Mouse (Mus musculus): ENCODE data around the gene Mtif2.
"Not testable (repeated sequence)": the region's sequence is repeated elsewhere in the genome, so short reads cannot be mapped to it uniquely, and the experiment has no call there.

The Mtif2 gene

DNA sequence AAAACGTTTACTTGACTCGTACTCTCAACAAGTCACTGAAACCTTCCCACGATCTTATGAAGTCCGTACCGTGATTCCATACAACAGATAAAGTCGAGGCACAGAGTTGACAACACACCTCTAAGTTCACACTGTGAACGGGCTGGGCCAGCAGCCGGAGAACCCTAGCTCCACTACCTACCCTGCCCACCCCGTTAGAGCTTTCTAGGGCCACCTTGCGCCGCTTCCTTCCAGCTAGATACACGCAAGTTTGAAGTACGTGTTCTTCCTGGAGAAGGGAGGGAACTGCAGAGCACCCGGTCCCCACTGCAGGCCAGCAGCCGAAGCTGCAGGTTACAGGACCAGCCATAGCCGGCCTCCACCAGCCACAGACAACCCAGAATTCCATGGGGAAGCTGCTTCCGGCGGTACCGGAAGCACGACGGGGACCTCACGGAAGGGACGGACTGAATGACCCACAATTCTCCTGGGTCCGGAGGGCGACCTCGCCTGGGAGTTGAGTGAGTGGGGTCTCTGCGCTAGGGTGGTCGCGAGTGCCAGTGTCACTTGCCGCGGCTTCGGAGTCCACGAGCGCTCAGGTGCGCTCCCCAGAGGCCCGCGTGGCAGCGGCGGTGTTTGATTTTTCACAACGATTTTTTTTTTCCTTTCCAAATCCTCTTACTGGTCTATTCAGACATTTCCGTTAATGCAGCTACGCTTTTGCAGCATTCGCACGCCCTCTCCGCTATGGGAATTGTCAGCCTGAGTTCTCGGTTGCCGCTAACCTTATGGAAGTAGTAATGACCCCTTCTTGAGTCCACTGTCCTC, at the start of gene Mtif2:
TSS of gene Mtif2 (plus strand) at position 421 of the 807 bp plus-strand sequence.
- DNase-seq (ENCODE audit: low read depth), result peak; percentile 68

DNA sequence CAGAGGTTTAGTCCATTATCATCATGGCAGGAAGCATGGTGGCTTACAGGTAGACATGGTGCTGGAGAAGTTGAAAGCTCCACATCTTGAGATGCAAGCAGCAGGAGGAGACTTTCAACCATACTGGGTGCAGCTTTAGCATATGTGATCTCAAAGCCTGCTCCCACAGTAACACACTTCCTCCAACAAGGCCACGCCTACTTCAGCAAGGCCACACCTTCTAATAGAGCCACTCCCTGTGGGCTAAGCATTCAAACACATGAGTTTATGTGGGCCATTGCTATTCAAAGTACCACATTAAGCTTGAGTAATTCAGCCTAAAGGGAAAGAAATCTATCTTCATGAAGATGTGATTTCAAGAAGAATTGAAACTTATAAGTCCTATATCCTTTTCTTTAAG, 33.1 kb upstream of the Mtif2 start:
- DNase-seq (ENCODE audit: low read depth), result no peak

DNA sequence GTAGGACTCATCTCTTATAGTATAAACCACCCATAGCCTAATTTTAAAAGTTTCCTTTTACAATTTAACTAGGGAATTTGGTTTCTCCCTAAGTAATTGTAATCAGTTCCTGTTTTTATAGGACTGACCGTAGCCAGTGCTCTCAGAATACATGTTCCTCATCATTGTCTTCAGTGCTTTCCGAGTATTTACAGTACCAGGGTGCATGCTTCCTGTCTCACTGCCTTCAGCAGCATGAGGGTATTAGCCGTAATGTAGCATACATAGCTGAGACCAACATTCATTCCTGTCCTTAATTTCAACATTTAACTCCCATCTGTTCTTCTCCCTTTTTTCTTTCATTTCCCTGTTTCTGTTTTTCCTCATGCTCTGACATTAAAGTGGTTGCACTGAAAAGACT, 29.2 kb upstream of the Mtif2 start:
- no peak for DNase-seq (ENCODE audit: low read depth)

DNA sequence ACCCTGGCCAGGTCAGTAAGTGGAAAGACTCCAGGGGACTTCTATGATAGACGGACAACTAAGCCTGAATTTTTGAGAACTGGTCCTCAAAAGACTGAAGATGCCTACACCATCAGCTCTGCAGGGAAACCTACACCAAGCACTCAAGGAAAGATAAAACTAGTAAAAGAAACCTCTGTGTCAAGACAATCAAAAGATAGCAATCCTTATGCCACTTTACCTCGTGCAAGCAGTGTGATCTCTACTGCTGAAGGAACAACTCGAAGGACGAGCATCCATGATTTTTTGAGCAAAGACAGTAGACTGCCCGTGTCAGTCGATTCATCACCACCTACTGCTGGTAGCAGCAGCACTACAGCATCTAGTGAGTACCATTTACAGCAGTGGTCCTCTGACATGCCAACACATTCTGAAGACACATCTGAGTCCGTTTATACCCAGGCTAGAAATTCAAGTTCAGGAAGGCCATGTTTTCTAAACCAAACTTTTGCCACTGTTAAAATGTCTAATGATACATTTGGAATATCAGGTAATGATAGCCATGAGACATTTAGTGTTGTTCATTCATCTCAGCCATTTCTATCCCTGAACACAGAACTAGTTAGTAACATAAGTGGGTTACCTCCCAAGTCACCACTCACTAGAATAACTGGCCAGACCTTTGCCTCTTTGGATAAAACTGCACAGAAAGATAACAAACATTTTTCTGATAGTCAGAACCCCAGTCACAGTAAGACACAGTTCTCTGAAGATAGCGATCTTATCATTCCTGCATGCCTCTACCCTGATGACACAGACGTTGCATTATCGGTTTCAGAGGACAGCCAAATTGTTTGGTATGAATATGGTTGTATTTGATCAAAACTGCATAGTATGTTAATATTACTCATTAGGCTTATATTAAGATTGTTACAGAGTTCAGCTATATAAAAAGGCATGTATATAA, 22.0 kb upstream of the Mtif2 start:
- DNase-seq (ENCODE audit: low read depth), result no peak

DNA sequence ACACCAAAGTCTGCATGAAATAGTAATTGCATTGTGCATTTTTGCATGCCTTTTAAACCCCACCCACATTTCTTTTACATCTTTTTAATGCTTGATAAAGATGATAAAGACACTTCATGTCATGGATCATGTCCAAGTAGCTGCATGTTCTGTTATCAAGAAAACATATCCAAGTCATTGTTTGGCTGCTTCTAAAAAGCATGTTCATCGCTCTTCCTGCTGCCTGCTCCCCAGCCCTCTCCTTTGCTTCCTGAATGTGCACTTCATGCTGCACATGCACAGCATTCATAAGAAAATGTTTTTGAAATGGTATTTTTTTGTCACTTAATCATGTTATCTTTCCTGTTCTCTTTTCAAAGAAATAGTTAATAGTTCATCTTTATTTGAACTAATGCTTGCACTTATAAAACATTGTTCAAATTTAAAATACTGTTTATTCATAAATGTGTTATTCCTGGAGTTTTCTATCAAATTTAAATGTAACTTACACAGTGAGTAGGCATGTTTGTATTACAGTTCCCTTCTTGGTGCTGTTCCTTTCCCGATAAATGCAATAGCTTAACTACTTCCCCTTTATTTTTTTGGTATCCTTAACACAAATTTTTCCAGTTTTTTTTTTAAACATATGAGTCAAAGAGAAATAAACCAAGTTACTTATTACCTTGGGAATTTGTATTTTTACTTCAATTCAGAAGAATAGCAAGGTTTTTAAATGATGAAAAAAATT, 21.1 kb upstream of the Mtif2 start:
- DNase-seq (ENCODE audit: low read depth), result no peak

DNA sequence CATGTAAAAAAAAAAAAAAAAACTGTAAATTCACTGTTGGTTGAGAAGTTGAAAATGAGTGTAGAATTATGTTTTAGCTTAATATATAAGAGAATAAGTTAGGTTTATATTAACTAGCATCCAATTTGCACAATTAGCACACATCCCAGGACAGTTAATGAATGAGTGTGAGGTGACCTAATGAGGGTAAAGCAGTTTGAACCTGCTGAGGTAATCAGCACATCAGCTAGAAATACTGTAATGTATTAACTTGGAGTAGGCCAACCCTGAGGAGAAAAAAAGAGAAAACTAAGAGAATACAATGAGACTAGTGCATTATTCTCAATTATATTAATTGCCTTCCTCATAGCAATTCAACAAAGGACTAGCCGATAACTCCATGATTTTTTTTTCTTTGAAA, 16.8 kb upstream of the Mtif2 start:
- DNase-seq (ENCODE audit: low read depth), result no peak

DNA sequence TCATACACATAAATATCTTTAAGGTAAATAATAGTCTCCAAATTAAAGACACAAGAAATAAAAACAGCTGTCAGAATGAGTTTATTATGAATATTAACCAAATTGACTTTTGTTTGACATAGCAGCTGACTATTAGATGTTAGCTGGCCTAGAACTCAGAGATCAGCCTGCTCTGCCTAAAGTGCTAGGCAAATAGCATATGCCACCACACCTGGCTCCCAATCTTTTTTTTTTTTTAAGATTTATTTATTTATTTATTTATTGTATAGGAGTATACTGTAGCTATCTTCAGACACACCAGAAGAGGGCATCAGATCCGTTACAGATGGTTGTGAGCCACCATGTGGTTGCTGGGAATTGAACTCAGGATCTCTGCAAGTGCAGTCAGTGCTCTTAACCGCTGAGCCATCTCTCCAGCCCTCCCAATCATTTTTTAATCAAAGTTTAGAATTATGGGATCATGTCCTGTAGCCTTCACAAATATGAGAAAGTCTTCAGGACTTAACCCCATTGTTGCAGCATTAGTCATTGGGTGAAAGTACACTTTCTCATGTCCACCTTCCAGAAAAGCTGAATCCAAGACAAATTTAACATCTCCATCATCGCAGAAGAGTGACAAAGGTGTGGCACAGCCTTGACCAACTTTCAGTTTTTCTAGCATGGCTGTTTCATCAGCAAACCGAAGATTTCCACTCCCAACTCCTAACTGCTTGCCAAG, 13.2 kb upstream of the Mtif2 start:
- no peak for DNase-seq (ENCODE audit: low read depth)

DNA sequence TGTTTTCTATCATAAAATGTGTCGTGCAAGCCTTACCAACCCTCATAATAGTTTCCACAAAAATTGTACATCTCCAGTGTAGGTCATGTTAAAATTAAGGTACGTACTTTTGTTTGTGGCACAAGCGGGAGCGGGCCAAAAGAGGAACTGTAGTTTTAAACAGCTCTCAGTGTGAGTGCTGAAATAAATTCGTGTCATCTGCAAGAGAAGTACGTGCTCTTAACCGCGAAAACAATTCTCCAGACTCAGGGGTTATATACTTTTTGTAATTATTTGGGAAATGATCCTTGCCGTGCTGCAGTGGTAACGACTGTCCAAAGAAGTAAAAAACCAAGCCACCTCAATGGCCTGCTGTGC, 11.9 kb upstream of the Mtif2 start:
- no peak for DNase-seq (ENCODE audit: low read depth)

DNA sequence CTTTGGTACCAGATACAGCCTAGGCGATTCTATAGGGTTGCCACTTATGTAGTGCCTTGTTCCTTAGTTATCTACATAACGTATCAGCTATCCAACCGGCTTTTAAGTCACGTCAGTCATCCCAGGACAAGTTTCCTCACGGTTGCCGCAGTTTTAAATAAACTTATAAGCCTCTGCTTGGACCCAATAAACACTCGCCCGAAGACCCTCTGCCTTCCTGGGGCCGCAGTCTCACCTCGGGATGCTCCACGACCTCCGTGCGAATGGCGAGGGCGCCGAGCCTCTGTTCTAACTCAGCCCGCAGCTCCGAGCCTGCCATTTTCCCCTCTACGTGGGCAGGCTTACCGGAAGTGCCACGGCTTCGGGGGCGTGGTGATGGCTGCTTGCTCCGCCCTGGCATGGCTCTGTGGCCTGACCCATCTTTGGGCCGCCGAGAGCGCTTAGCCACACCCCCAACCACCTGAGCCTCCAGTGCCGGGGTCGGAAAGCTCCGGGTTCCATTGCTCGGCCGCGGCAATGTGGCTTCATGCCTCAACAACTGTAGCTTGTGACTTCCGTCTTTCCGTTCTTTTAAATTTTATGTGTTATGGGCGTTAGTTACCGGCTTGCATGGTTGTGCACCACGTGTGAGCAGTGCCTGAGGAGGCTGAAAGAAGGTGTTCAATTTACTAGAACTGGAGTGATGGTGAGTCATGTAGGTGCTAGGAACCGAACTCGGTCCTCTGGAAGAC, 11.4 kb upstream of the Mtif2 start, which contains the start of gene Prorsd1:
TSS of gene Prorsd1 (minus strand) at position 352 of the 731 bp plus-strand sequence.
- peak; percentile 95 for DNase-seq (ENCODE audit: low read depth)

DNA sequence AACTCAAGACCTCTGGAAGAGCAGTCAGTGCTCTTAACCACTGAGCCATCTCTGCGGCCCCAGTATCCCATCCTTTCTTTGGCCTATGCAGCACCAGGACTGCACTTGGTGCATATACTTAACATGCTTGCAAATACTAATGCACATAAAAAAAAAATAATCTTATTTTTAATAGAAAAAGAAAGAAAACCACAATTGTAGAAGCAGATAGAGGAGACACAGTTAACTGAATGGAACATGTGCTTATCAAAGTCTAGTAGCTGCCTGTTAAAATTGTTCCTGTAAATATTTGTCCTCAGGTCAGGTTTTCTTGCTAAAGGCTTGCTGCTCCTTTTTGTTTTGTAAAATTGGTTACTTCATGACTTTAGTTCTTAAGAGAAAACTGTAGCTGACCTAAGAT, 12.0 kb downstream of the Mtif2 start:
- DNase-seq (ENCODE audit: low read depth), result no peak

DNA sequence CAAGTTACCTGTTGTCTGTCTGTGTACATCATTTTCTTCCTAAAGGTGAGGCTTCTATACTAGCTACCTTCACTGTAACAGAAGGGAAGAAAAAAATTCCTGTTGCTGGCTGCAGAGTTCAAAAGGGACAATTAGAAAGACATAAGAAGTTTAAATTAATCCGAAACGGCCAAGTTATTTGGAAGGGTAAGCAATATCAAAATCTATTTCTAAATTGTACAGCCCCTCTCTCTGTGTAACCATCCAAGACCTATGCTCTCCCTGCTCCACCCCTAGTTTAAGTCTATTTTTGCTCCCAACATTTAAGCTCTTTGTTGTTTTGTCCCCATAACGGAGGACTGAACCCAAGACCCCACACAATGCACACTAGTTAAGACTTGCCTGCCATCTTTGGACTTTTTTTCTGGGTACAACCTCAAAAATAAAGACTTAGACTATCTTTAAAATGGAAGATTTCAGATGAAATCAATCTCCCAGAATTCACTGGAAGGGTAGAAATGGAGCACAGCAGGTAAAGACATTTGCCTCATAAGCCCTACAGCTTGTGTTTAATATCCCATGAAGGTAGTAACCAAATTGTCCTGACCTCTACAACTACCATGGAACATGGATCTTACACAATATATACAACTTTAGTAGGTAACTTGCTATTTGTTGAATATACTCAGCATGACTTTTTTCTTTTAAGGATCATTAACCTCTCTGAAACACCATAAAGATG, 18.2 kb downstream of the Mtif2 start:
- no peak for DNase-seq (ENCODE audit: low read depth)

DNA sequence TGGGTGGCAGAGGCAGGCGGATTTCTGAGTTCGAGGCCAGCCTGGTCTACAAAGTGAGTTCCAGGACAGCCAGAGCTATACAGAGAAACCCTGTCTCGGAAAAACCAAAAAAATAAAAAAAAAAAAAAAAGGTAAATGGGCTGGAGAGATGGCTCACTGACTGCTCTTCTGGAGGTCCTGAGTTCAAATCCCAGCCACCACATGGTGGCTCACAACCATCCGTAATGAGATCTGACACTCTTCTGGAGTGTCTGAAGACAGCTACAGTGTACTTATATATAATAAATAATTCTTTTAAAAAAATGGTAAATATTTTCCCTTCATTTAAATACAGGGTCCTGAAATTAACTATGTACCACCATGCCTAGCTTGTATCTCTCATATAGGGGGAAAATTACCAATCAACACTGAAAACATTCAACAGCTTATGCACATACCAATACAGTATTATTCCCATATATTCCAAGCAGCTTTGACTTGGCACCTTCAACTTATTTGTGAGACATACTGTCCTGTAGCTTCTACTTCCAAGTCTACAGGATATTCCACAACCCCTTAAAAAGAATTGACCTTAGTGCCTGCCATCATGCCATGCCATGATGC, 19.0 kb downstream of the Mtif2 start:
- not testable (repeated sequence) for DNase-seq (ENCODE audit: low read depth)

DNA sequence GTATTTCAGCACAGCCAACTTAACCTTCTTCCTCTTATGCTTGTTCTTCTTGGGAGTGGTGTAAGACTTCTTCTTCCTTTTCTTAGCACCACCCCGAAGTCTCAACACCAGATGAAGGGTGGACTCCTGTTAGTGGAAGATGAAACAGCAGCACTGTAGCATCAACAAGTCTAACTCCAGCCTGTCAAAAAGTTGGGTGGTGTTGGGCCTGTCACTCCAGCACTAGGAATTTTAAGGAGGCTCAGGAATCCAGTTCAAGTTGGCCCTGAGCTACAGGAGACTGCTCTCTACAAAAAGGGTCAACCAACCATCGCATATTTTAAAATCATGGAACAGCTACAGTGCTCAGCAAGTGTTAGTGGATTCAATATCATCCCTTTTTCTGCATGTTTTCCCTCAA, 20.1 kb downstream of the Mtif2 start:
- DNase-seq (ENCODE audit: low read depth), result not testable (repeated sequence)

DNA sequence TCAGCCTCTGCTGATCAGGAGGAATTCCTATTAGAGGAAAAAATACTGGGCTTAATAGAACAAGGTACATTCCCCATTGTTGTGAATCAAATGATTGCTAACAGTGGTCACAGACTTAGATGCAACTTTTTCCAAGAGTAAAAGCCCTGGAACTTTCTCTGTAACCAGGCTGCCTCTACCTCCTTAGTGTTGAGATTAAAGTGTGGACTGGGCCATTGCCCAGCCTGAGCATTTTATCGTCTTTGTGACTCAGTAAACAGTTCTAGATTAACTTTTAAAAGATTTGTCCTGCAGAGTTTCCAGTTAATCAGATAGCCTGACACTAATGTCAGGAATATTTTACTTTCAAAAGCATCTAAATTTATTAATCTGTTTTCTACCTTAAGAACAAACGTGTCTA, 20.6 kb downstream of the Mtif2 start:
- DNase-seq (ENCODE audit: low read depth), result no peak

DNA sequence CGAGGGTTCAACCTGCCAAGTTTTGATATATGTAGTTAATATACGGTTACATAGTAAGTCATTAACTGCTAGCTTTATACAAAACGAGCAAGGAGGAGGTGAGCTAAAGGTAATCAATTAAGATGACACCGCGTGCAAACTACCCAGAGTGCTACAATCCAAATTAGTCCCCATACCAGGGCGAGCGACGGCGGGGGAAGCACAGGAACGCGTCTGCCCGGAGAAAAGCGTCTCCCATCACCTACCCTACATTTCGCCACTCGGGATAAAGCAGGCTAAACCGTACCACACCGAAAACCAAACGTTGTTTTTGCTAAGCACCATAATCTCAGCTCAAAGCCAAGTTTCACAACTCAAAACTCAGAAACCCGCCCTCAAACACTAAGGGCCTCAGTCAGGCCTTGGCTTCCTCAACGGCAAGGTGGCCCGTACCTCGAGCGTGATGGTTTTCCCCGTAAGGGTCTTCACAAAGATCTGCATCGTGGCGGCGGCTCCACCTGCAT, 21.1 kb downstream of the Mtif2 start:
- no peak for DNase-seq (ENCODE audit: low read depth)

DNA sequence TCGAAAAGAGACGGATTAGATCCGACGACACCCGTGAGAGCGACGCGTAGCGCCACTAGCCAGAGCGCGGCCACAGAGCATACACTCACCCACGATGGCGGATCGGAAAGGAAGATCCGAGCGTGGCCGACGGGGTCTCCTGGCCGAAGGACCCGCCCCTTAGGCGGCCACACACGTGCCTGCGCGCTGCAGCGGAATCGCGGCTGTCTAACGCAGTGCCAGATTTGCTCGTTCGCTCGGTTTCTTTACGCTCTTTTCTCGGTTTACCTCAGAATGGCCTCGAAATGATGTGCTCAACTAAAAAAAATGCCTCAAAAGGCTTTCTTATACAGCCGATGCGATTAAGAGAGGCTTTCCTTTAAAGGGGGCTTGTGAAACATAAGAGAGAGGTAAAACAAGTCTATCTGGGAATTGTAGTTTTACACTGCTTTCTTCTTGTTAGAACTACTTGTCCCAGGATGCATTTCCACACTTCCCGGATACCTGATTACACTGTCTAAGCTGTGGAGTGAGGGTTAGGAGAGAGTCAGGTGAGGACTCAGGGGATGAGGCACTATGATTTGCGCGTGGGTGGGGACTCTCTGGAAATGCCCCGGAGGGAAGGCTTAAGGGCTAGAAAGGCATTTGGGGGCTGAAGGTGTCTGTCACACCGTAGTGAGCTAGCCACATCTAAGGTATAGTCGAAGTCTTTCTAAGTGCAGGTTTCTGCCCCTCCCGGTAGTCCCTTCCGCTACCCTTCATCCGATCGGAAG, 21.7 kb downstream of the Mtif2 start, which contains the start of the genes Clhc1 and Rps27a:
TSS of gene Clhc1 (plus strand) at position 199 of the 752 bp plus-strand sequence.
TSS of gene Rps27a (minus strand) at position 358 of the 752 bp plus-strand sequence.
- peak; percentile 97 for DNase-seq (ENCODE audit: low read depth)

DNA sequence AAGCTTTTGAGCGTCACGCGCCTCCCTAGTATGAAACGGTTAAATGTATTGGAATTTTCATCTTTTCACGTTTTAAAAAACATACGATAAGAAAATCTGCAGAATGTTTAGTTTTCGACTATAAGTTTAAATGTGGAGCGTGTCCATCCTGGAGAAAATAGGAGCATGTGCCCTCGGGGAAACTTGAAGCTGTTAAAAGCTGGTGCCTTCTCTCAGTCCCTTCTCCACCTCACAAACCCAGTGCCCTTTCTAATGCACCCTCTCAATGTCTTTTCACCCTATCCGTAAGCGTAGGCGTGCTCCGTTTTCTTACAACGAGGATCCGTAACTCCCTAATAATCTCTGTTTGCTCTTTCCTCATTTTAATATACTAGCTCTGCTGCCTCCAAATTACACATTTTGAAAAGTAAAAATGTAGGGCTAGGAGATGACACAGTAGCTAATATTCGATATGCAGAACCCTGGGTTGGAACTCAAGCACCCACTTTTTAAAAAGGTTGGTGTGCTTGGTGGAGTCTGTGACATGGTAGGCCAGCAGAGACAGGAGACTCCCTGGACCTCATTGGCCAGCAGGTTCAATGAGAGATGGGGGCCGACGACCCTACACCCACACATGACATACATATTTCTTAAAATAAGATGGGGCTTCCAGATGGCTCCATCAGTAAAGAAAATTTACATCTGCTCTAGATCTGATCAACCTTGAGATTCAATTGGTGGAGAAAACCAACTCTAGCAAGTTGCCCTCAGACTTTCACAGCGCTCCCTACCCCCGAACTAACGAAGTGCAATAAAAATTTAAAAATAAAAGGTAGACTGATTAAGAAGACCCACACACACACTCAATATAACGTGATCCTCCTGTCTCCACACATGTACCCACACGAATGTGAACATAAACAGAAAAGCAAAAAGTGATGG, 22.6 kb downstream of the Mtif2 start:
- no peak for DNase-seq (ENCODE audit: low read depth)

DNA sequence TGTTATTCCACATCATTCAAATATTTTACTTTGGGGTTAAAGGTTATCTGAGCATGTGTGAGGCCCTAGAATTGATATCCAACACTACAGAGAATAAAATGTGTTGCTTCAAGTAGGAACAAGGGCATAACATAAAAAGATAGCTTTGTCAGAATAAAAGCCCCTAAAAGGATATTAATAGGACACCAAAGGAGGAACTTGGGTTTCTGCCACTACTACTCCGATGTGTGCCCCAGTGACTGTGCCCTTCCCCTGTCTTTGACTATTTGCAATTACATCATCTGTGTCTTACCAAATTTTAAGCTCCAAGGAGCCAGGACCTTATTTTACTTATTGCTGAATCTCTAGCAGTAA, 23.2 kb downstream of the Mtif2 start:
- no peak for DNase-seq (ENCODE audit: low read depth)
